Mouse (Mus musculus): ENCODE measurements around the gene Senp3.
"Not testable (repeated sequence)": the region's sequence is repeated elsewhere in the genome, so short reads cannot be mapped to it uniquely, and the experiment has no call there.

Gene Senp3

DNA sequence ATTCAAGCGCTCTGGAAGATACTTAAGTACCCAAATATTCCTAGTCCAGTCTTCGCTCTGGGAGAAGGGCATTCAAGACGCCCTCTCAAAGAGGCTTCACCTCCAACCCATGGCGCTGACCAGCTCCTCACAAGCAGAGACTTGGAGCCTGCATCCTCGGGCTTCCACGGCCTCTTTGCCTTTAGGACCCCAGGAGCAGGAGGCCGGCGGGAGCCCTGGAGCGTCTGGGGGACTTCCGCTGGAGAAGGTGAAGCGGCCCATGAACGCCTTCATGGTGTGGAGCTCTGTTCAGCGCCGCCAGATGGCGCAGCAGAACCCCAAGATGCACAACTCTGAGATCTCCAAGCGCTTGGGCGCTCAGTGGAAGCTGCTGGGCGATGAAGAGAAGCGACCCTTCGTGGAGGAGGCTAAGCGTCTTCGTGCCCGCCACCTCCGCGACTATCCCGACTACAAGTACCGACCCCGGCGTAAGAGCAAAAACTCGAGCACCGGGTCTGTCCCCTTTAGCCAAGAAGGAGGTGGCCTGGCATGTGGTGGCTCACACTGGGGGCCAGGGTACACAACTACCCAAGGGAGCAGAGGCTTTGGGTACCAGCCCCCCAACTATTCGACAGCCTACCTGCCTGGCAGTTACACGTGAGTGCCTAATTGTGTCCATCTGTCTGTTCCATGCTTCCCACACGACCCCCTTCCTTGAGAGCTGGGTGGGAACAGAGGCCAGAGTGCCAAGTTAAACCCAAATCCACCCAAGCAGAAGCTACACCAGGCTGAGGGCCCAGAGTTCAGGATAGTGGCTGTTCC lies 26.4 kb downstream of the Senp3 start, which contains the start of gene Sox15:
TSS of gene Sox15 (plus strand) at position 51 of the 801 bp plus-strand sequence.
- peak; percentile 27 to 58 for DNase-seq (ENCODE audit: low spot score in 2 of 2)

DNA sequence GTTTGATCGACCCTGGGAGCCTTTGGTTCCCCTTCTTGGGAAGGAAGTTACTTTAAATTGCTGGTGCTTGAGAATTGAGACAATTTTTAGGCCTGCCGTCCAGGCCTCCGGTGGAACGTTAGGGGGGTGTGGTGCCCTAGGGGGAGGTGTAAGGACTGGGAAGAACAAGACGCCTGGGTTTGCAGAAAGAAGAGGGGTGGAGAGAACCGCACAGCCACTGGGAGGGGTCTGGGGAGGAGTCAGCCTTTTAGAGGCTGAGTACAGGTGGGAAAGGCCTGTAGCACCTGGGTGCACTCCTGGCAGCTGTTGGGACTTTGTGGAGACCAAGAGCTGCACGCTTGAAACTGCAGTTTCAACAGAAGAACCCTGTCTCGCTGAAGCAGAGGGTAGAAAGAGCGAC lies 27.1 kb downstream of the Senp3 start:
- DNase-seq (ENCODE audit: low spot score in 2 of 2), result no peak

DNA sequence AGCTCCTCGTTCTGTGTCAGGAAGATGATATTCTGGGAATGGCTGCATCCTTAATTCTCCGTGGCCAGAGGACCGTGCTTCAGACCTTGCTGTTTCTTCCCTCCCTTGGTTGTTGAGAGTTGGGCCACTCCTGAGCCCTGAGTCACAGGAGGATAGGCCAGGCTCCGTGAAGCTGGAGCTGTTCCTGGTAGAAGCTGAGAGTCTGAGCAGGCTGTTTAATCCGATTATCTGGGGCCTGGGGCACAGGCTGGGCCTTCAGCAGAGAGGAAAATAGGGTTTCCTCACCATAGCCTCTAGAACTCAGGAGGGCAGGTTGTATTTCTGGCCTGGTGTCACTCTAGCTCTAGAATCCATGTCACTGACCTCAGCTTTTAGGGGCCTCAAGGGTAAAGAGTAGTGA lies 28.5 kb downstream of the Senp3 start:
- no peak for DNase-seq (ENCODE audit: low spot score in 2 of 2)

DNA sequence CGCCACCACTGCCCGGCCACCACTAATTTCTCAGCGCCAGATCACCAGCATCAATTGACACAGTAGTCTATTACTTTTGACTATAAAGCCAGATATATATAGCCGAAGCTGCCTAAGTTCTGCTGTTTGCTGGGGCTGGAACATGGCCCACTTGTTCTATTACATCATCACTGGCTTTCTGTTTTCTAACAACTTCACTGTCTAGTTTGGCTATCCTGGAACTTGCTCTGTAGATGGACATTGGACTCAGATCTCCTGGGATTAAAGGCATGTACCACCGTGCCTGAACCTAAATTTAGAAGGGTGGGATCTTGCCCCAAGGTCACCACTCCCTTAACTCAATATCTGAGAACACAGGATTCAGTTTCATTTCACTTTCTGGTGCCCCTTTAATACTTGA lies 36.0 kb downstream of the Senp3 start:
- no peak for DNase-seq (ENCODE audit: low spot score in 2 of 2)

DNA sequence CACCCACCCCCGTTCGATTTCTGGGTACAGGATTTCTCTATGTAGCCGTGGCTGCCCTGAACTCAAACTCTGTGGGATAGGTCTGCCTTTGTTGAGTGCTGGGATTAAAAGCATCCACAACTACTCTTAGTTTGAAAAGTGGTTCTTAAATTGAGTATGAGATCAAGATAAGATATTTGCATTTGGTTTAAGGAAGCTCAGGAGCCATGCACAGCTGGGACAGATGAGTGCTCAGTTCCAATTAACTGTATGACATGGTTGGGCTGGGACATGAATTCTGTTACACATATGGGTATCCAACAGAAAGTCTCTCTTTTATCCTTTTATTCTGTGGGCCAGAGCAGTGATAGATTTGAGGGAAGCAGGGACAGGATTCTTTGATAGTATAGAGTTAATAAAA lies 46.4 kb downstream of the Senp3 start:
- DNase-seq (ENCODE audit: low spot score in 2 of 2), result no peak

DNA sequence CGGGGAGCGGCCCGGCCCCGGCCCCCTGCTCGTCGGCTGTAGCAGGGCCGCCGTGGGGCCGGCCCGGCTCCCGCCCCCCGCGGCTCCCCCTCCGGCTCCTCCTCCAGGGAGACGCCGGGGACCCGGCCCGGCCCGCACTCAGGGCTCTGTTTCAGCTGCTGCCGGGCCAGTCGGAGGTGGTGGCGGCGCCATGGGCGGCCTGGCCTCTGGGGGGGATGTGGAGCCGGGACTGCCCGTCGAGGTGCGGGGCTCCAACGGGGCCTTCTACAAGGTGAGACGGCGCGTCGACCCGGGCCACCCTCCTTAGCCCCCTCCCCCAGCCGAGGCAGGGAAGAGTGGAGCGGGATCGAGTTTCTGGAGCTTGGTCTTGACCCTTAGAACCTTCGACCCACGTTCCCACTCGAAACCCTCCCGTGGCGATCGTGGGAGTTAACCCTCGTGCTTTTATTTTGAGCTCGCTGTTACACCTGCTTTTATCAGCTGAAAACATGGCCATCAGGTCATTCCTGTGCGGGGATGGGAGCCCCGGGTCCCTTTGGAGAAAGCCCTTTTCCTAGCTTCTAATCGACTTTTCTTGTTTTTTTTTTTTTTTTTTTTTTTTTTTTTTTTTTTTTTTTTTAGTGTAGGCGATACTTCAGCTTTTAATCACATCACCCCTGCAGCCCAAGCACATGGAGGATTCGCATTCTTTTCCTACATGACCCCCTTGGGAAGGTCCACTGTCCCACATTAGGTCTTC lies 48.6 kb downstream of the Senp3 start:
- peak in 1 of 2 experiments; percentile 76 for DNase-seq (ENCODE audit: low spot score in 2 of 2)

DNA sequence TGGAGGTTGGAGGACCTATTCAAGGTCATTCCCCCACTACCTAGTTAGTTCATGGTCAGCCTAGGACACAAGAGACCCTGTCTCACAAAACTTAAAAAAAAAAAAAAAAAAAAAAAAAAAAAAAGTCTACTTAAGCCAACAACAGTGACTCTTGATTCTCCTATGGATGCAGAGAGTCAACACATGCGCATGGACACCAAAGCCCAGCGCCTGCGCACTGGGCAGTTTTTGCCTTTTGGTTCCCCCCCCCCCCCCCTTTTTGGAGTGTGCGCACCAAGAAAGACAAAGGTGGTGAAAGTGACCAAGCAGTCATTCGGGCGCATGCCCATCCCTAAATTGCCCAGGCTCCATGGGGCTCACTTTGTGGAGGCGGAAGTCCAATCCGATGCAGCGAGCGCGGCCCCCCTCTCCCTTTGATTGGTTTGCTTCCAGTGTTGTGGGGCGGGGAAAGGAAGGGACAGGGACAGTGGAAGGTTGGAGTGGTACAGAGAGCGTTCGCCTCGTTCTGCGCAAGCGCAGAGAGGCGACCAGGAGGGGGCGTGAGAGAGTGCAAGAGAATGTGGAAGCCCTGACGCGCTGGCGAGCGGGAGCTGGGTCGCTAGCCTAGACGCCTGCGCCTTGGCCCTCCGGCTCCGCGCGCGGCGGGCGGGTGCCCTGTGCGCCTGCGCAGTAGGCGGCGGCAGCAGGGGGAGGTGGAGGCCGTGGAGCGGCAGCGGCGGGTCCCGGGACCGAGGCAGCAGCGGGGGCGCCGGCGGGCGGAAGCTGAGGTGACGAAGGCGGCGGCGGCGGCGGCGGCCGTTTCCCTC lies 49.4 kb downstream of the Senp3 start, which contains the start of gene Fxr2:
TSS of gene Fxr2 (plus strand) at position 707 of the 806 bp plus-strand sequence.
- DNase-seq (ENCODE audit: low spot score in 2 of 2), result peak; percentile 100

DNA sequence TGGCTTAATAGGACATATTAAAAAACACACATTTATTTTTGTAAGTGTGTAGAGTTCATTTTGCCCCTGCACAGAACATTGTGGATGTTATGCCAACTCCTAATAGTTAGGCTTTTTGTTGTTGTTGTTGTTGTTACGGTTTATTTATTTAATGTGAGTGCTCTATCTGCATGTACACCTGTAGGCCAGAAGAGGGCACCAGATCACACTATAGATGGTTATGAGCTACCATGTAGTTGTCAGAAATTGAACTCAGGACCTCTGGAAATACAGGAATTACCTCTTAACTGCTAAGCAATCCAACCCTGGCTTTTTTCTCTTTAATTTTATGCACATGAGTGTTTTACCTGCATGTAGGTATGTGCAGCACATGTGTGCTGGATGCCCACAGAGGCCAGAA lies 52.1 kb downstream of the Senp3 start:
- DNase-seq (ENCODE audit: low spot score in 2 of 2), result no peak

DNA sequence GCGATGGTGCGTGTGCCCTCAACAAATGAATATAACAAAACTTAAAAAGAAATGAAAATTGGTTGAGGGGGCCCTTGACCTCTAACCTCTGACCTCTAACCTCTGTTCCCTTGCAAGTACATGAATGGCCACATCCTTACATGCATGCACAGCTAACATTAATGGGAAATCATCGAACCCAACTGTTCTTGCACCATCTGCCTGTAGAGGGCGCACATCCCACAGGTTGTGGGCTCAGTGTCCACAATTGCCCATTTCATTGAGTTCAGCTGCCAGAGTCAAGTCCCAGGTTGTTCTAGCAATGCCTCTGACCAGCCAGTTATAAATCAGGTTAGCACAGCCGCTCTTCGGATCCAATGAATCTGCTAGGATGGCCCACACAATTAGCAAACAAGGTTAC lies 53.6 kb downstream of the Senp3 start:
- DNase-seq (ENCODE audit: low spot score in 2 of 2), result peak; percentile 35 to 62

DNA sequence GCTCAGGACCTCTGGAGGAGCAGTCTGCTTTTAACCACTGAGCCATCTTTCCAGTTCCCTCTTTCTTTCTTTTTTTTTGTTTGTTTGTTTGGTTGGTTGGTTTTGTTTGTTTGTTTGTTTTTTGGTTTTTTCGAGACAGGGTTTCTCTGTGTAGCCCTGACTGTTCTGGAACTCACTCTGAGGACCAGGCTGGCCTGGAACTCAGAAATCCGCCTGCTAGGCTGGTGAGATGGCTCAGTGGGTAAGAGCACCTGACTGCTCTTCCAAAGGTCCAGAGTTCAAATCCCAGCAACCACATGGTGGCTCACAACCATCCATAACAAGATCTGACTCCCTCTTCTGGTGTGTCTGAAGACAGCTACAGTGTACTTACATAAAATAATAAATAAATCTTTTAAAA lies 57.5 kb downstream of the Senp3 start:
- not testable (repeated sequence) for DNase-seq (ENCODE audit: low spot score in 2 of 2)
